In genomic region chr1:152766032-152766772, GRCm38 (mm10) we compare ENCODE assay signal across 8 mouse cellular contexts. TPM values are rescaled to one million over a fixed set of nuclear protein-coding genes. Genes with fewer than 3 reads are reported as not detected.
DNase-seq lines count a peak whose midpoint lies in the region; ATAC-seq and TF ChIP-seq lines count a peak whose summit lies in the region.

Gene Rgl1, minus strand, starts transcription at chr1:152766351.
Gene Arpc5, plus strand, starts transcription at chr1:152766542.

- peaks cover 5% of the 10 kb centered on the region for H3K4me1 ChIP-seq in cortical plate, adult 2 months (ENCODE audit: control insufficient read depth, insufficient read depth, low read length)
- peaks cover 28% of the 10 kb centered on the region for H3K4me1 ChIP-seq in megakaryocyte, embryonic 14.5 days

- peak; percentile 92 to 97 for DNase-seq in gastrocnemius, adult 8-10 months (ENCODE audit: low spot score in 2 of 2)
- peak; percentile 61 for DNase-seq in hindlimb bud, embryonic 11.5 days (ENCODE audit: extremely low spot score, low read depth, low spot score)
- DNase-seq in left cerebral cortex, adult 8-10 months (ENCODE audit: low spot score in 2 of 2): peak; percentile 87 to 96
- DNase-seq in right cerebral cortex, postnatal 10 days (ENCODE audit: low spot score in 2 of 2): peak; percentile 98
- DNase-seq in urinary bladder, postnatal 25 days (ENCODE audit: low spot score): peak; percentile 97

- peak; percentile 83 for ATAC-seq in activated CD4-positive, CD25-positive, alpha-beta regulatory T cell, adult 4 months

- no peak for TF ChIP-seq CTCF in cortical plate, adult 2 months (IDR thresholded peaks at IDR 0.05; ENCODE audit: extremely low read depth, insufficient read depth, low read length)

- peaks cover 17% of the 10 kb centered on the region for H3K27me3 ChIP-seq in megakaryocyte, embryonic 14.5 days (replicated peaks)

- H3K9me3 ChIP-seq in megakaryocyte, embryonic 14.5 days: no peaks in the 10 kb centered on the region

- peak within 1 kb of the TSS; percentile 92 for H3K27ac ChIP-seq in cortical plate, adult 2 months (ENCODE audit: insufficient read depth, low read length)

- peak within 1 kb of the TSS; percentile 94 for H3K4me3 ChIP-seq in cortical plate, adult 2 months (ENCODE audit: insufficient read depth, low read length)
- peak within 1 kb of the TSS; percentile 97 for H3K4me3 ChIP-seq in megakaryocyte, embryonic 14.5 days (replicated peaks)

- TF ChIP-seq POLR2A in cortical plate, adult 2 months (IDR thresholded peaks at IDR 0.05; ENCODE audit: extremely low read depth, insufficient read depth, low read length): peak; percentile 85

- H3K36me3 ChIP-seq in megakaryocyte, embryonic 14.5 days (replicated peaks; ENCODE audit: low read length): peaks cover 31% of the 10 kb centered on the region

RNA-seq across cellular contexts. Expression of gene Rgl1, which starts in this region (rescaled TPM):
- under 1 TPM; 0.07 to 0.37 TPM for polyA plus RNA-seq in activated CD4-positive, CD25-positive, alpha-beta regulatory T cell, adult 4 months (2017; shearing (Covaris generic))
- polyA plus RNA-seq in cortical plate, adult 2 months (2012; rRNA removed): 55.6 and 57.7 TPM in 2 replicates
- total RNA-seq in gastrocnemius, adult 8-10 months (2022): 1 to 10 TPM; 2.9 to 9.4 (median 5.3) TPM
- 100 to 1,000 TPM; 100 to 110 (median 103) TPM for total RNA-seq in left cerebral cortex, adult 8-10 months (2022)
- 1.1 and 2.7 TPM in 2 replicates for polyA plus RNA-seq in megakaryocyte, embryonic 14.5 days (2012; ENCODE audit: insufficient read depth, low replicate concordance)

RNA-seq across cellular contexts. Expression of gene Arpc5, which starts in this region (rescaled TPM):
- 100 to 1,000 TPM; 631 to 671 TPM for polyA plus RNA-seq in activated CD4-positive, CD25-positive, alpha-beta regulatory T cell, adult 4 months (2017; shearing (Covaris generic))
- 103 and 111 TPM in 2 replicates for polyA plus RNA-seq in cortical plate, adult 2 months (2012; rRNA removed)
- 1 to 10 TPM; 7.3 to 9.8 (median 8.7) TPM for total RNA-seq in gastrocnemius, adult 8-10 months (2022)
- total RNA-seq in left cerebral cortex, adult 8-10 months (2022): 10 to 100 TPM; 70.5 to 87.7 (median 83.5) TPM
- 108 and 673 TPM in 2 replicates for polyA plus RNA-seq in megakaryocyte, embryonic 14.5 days (2012; ENCODE audit: insufficient read depth, low replicate concordance)

Comparison
In these comparisons a context has a peak if more than half of its experiments do, and no peak if none do; other contexts are left out.
1. Peak in every context shown above with its lines: DNase-seq, ATAC-seq, H3K4me3 ChIP-seq and H3K27ac ChIP-seq.
2. RNA of gene Rgl1 (total RNA-seq): 100 to 110 TPM in left cerebral cortex, adult 8-10 months; 2.9 to 9.4 TPM in gastrocnemius, adult 8-10 months; every median in the first group is over 4 times any median in the second.
3. RNA of gene Arpc5 (total RNA-seq): 70.5 to 87.7 TPM in left cerebral cortex, adult 8-10 months; 7.3 to 9.8 TPM in gastrocnemius, adult 8-10 months; every median in the first group is over 4 times any median in the second.
4. RNA of gene Rgl1 (polyA plus RNA-seq): 55.6 to 57.7 TPM in cortical plate, adult 2 months; 1.1 to 2.7 TPM in megakaryocyte, embryonic 14.5 days and 0.07 to 0.37 TPM in activated CD4-positive, CD25-positive, alpha-beta regulatory T cell, adult 4 months; every median in the first group is over 10 times any median in the second.